Mouse (Mus musculus) MEL (cell line): ENCODE data around the gene Slc2a3. TPM values are rescaled to one million over a fixed set of nuclear protein-coding genes. Genes with fewer than 3 reads are reported as not detected.

Source experiments
- DNase-seq: peaks from one replicate; pipeline ENCODE4 v3.0.0; 2011; ENCODE audit warnings: low read depth, low spot score
- H3K27ac ChIP-seq: 2 replicates; pipeline ENCODE4 v1.5.1; 2012; ENCODE audit warnings: low read depth, mild to moderate bottlenecking, control low read depth, low read length, moderate library complexity; ENCODE audit not compliant: control insufficient read depth
- H3K27me3 ChIP-seq, 2 experiments: fragments of 150-350 bp in 1 of 2; sonication (generic) in 1 of 2; 2 replicates each; pipeline ENCODE4 v1.6.1; 2012; ENCODE audit warnings: low read length in 2 of 2, mild to moderate bottlenecking in 2 of 2, improper control_type of control experiment in 1 of 2, moderate library complexity in 1 of 2; ENCODE audit not compliant: insufficient read depth in 2 of 2, control insufficient read depth in 1 of 2
- H3K36me3 ChIP-seq, 2 experiments: 2 replicates each; pipeline ENCODE4 v1.6.1; 2012 to 2014; ENCODE audit warnings: low read length in 2 of 2, improper control_type of control experiment in 1 of 2, inconsistent platforms in 1 of 2, mild to moderate bottlenecking in 1 of 2; ENCODE audit not compliant: insufficient read depth in 2 of 2, control insufficient read depth in 1 of 2
- H3K4me1 ChIP-seq, 2 experiments: fragments of 150-350 bp in 1 of 2; sonication (generic) in 1 of 2; 2 replicates each; pipeline ENCODE4 v1.6.1; 2012; ENCODE audit warnings: low read length in 2 of 2, improper control_type of control experiment in 1 of 2, mild to moderate bottlenecking in 1 of 2; ENCODE audit not compliant: insufficient read depth in 2 of 2, control insufficient read depth in 1 of 2
- H3K4me3 ChIP-seq, 2 experiments: fragments of 150-350 bp in 1 of 2; sonication (generic) in 1 of 2; 2 replicates each; pipeline ENCODE4 v1.5.1; 2012; ENCODE audit warnings: low read depth in 2 of 2, low read length in 2 of 2, mild to moderate bottlenecking in 2 of 2, moderate library complexity in 2 of 2, control low read depth in 1 of 2, improper control_type of control experiment in 1 of 2; ENCODE audit not compliant: control insufficient read depth in 1 of 2, insufficient read depth in 1 of 2
- H3K79me2 ChIP-seq: 2 replicates; pipeline ENCODE4 v1.6.1; 2012; ENCODE audit warnings: mild to moderate bottlenecking, low read length, moderate library complexity; ENCODE audit not compliant: control insufficient read depth, poor library complexity, insufficient read depth
- H3K9ac ChIP-seq: 2 replicates; pipeline ENCODE4 v1.6.1; 2012; ENCODE audit warnings: low read depth, mild to moderate bottlenecking, control low read depth, low read length, moderate library complexity; ENCODE audit not compliant: control insufficient read depth, poor library complexity, severe bottlenecking
- H3K9me3 ChIP-seq: fragments of 150-350 bp; sonication (generic); replicated peaks from 2 replicates; pipeline ENCODE4 v1.6.1; 2012; ENCODE audit warnings: mild to moderate bottlenecking, low read length, improper control_type of control experiment, moderate library complexity; ENCODE audit not compliant: insufficient read depth
- ELF1 ChIP-seq: IDR thresholded peaks from 2 replicates; pipeline ENCODE4 v1.6.1; 2014; ENCODE audit warnings: low read depth, mild to moderate bottlenecking, inconsistent platforms, low read length, improper control_type of control experiment, moderate library complexity
- EP300 ChIP-seq, 2 experiments: IDR thresholded peaks; 2 replicates each; pipeline ENCODE4 v1.6.1; 2011; ENCODE audit warnings: improper control_type of control experiment in 2 of 2, low read length in 2 of 2, low read depth in 1 of 2, mild to moderate bottlenecking in 1 of 2
- GABPA ChIP-seq: IDR thresholded peaks from 2 replicates; pipeline ENCODE4 v1.6.1; 2012; ENCODE audit warnings: low read depth, mild to moderate bottlenecking, inconsistent platforms, low read length, improper control_type of control experiment, moderate library complexity
- NRF1 ChIP-seq: IDR thresholded peaks from 2 replicates; pipeline ENCODE4 v1.6.1; 2014; ENCODE audit warnings: low read depth, mild to moderate bottlenecking, inconsistent platforms, low read length, improper control_type of control experiment, moderate library complexity; ENCODE audit not compliant: poor library complexity, insufficient read depth, severe bottlenecking
- POLR2AphosphoS5 ChIP-seq: IDR thresholded peaks from 2 replicates; pipeline ENCODE4 v1.6.1; 2012; ENCODE audit warnings: low read depth, borderline replicate concordance, mild to moderate bottlenecking, inconsistent platforms, low read length, moderate library complexity, mixed read lengths
- RAD21 ChIP-seq: IDR thresholded peaks from 2 replicates; pipeline ENCODE4 v1.6.1; 2011; ENCODE audit warnings: mild to moderate bottlenecking, low read depth, low read length, improper control_type of control experiment
- RCOR1 ChIP-seq: IDR thresholded peaks from 2 replicates; pipeline ENCODE4 v1.6.1; 2012; ENCODE audit warnings: low read depth, mild to moderate bottlenecking, inconsistent platforms, low read length, improper control_type of control experiment
- ZC3H11A ChIP-seq: IDR thresholded peaks from 2 replicates; pipeline ENCODE4 v1.6.1; 2012; ENCODE audit warnings: low read depth, mild to moderate bottlenecking, inconsistent platforms, low read length, improper control_type of control experiment
- ZKSCAN1 ChIP-seq: IDR thresholded peaks from 2 replicates; pipeline ENCODE4 v1.6.1; 2012; ENCODE audit warnings: low read depth, mild to moderate bottlenecking, inconsistent platforms, low read length, improper control_type of control experiment, moderate library complexity
- ZNF384 ChIP-seq: IDR thresholded peaks from 2 replicates; pipeline ENCODE4 v1.6.1; 2012; ENCODE audit warnings: low read depth, mild to moderate bottlenecking, inconsistent platforms, low read length, improper control_type of control experiment
- polyA plus RNA-seq, 2 experiments: library from polyadenylated mRNA; stranded (reverse) in 1 of 2; unstranded in 1 of 2; fragments of >175 nt in 1 of 2; fragments of >200 nt in 1 of 2; gene quantifications; 2 replicates each; pipeline versions ENCODE4 v1.2.1 to v1.2.4; 2012; ENCODE audit warnings: low replicate concordance in 2 of 2, low read depth in 1 of 2; ENCODE audit not compliant: insufficient read length in 2 of 2, insufficient read depth in 1 of 2, missing spikeins in 1 of 2
- total RNA-seq: library from RNA; depleted of rRNA; stranded (reverse); fragments of 300-350 nt; gene quantifications from 2 replicates; pipeline ENCODE4 v1.2.3, GENCODE M21; 2012; rRNA removed

The Slc2a3 gene
- total and polyA plus RNA-seq, 3 experiments: 78.4 to 93.4 TPM; not detected in 1

- Histone ChIP-seq H3K27me3 (peaks cover 5 to 7% of the 10 kb centered on the region in 2 experiments; a peak in 3 of 4 replicates), H3K9me3 (no peaks in the 10 kb centered on the region), H3K36me3 (no peaks in the 10 kb centered on the region), H3K4me3 (no peak overlapping the region), H3K4me1 (no peaks in the 10 kb centered on the region), H3K27ac (no peak overlapping the region), H3K9ac (no peak overlapping the region), H3K79me2 (no peaks in the 10 kb centered on the region)
- no peak for TF ChIP-seq ZNF384
- no peak for TF ChIP-seq ZC3H11A
- TF ChIP-seq ZKSCAN1: no peak
- TF ChIP-seq GABPA: no peak
- TF ChIP-seq EP300 (IDR thresholded peaks at IDR 0.05; ENCODE audit: low read depth in 1 of 2, low read length in 2 of 2): no peak
- no peak for DNase-seq
Observed at GRCm38 (mm10) chr6:122686709-122687108, 114.7 kb downstream of the Slc2a3 start.

GRCm38 (mm10) chr6:122682646-122683045 is 118.8 kb downstream of the Slc2a3 start:
- Histone ChIP-seq H3K9ac (no peak overlapping the region), H3K9me3 (no peaks in the 10 kb centered on the region), H3K79me2 (no peaks in the 10 kb centered on the region), H3K36me3 (no peaks in the 10 kb centered on the region), H3K27ac (no peak overlapping the region), H3K4me1 (no peaks in the 10 kb centered on the region), H3K4me3 (no peak overlapping the region)
- DNase-seq: no peak
- no peak for TF ChIP-seq RCOR1
- no peak for TF ChIP-seq POLR2AphosphoS5
- no peak for TF ChIP-seq ELF1
- no peak for TF ChIP-seq NRF1
- TF ChIP-seq RAD21: no peak
- TF ChIP-seq, all 39 proteins: peak for 0
- peaks cover 8 to 9% of the 10 kb centered on the region in 2 experiments; a peak in 3 of 4 replicates for H3K27me3 ChIP-seq

Other genes starting within 250 kb of the Slc2a3 start
- gene Aicda, start 247.8 kb downstream of the Slc2a3 start, total RNA-seq: 0.13 TPM in 1 of 2 replicates, not detected in the other
- gene Aicda, start 247.8 kb downstream of the Slc2a3 start, polyA plus RNA-seq: under 1 TPM in 1 of 2 experiments, not detected in 1; 0.03 TPM
- gene Apobec1, start 199.2 kb downstream of the Slc2a3 start, total RNA-seq: 4.5 and 4.9 TPM in 2 replicates
- gene Apobec1, start 199.2 kb downstream of the Slc2a3 start, polyA plus RNA-seq: 1 to 10 TPM in 1 of 2 experiments, not detected in 1; 5.8 TPM
- 39.6 and 42.8 TPM in 2 replicates for gene Gdf3, start 191.6 kb downstream of the Slc2a3 start, total RNA-seq
- 10 to 100 TPM in 1 of 2 experiments, not detected in 1; 50.2 TPM for gene Gdf3, start 191.6 kb downstream of the Slc2a3 start, polyA plus RNA-seq
- gene Dppa3, start 175.2 kb downstream of the Slc2a3 start, total RNA-seq: not detected in 2 replicates
- gene Dppa3, start 175.2 kb downstream of the Slc2a3 start, polyA plus RNA-seq: not detected
- not detected in 2 replicates for gene Nanog, start 94.2 kb downstream of the Slc2a3 start, total RNA-seq
- under 1 TPM in 1 of 2 experiments, not detected in 1; 0.63 TPM for gene Nanog, start 94.2 kb downstream of the Slc2a3 start, polyA plus RNA-seq
- 2.0 and 2.2 TPM in 2 replicates for gene Foxj2, start 18.3 kb upstream of the Slc2a3 start, total RNA-seq
- 1 to 10 TPM in 1 of 2 experiments, not detected in 1; 8.6 TPM for gene Foxj2, start 18.3 kb upstream of the Slc2a3 start, polyA plus RNA-seq
- 0.42 and 0.69 TPM in 2 replicates for gene C3ar1, start 54.5 kb upstream of the Slc2a3 start, total RNA-seq
- under 1 TPM in 1 of 2 experiments, not detected in 1; 0.33 TPM for gene C3ar1, start 54.5 kb upstream of the Slc2a3 start, polyA plus RNA-seq
- gene Necap1, start 72.8 kb upstream of the Slc2a3 start, total RNA-seq: 11.7 and 11.9 TPM in 2 replicates
- gene Necap1, start 72.8 kb upstream of the Slc2a3 start, polyA plus RNA-seq: 10 to 100 TPM in 1 of 2 experiments, not detected in 1; 19.1 TPM
- gene Clec4a1, start 120.2 kb upstream of the Slc2a3 start, total RNA-seq: not detected in 2 replicates
- gene Clec4a1, start 120.2 kb upstream of the Slc2a3 start, polyA plus RNA-seq: under 1 TPM in 1 of 2 experiments, not detected in 1; 0.06 TPM
- not detected in 2 replicates for gene Clec4a3, start 150.9 kb upstream of the Slc2a3 start, total RNA-seq
- not detected for gene Clec4a3, start 150.9 kb upstream of the Slc2a3 start, polyA plus RNA-seq
- gene Clec4a4, start 188.7 kb upstream of the Slc2a3 start, total RNA-seq: not detected in 2 replicates
- gene Clec4a4, start 188.7 kb upstream of the Slc2a3 start, polyA plus RNA-seq: not detected
- gene Clec4b1, start 248.3 kb upstream of the Slc2a3 start, total RNA-seq: not detected in 2 replicates
- gene Clec4b1, start 248.3 kb upstream of the Slc2a3 start, polyA plus RNA-seq: not detected